Mouse (Mus musculus) heart, postnatal 10 days (tissue): ENCODE results near the gene Lyg1. TPM values are rescaled to one million over a fixed set of nuclear protein-coding genes. Genes with fewer than 3 reads are reported as not detected.

Experiments
- DNase-seq, 2 experiments: peaks; one replicate each; pipeline ENCODE4 v3.0.0; 2021
- intact Hi-C: fragments of 180-260 bp; cut with DNase I; formaldehyde crosslinking; loops from one replicate; pipeline ENCODE4 v1.15.1; 2025
- total RNA-seq, 2 experiments: library from RNA; stranded (reverse); gene quantifications; 2 replicates each; pipeline ENCODE4 v1.2.3; 2021

Lyg1 gene
- total RNA-seq, 2 experiments from 2014 or later = not detected

GRCm38 (mm10) chr1:37956690-37957431, 698 bp downstream of the Lyg1 start:
- intact Hi-C loops = no loop called here
- DNase-seq = no peak

- intact Hi-C loops = no loop called here
- no peak for DNase-seq
Observed at GRCm38 (mm10) chr1:37955251-37955650, 2.3 kb downstream of the Lyg1 start.

GRCm38 (mm10) chr1:37954786-37955185, 2.8 kb downstream of the Lyg1 start:
- intact Hi-C loops = no loop called here
- DNase-seq = no peak

DNA sequence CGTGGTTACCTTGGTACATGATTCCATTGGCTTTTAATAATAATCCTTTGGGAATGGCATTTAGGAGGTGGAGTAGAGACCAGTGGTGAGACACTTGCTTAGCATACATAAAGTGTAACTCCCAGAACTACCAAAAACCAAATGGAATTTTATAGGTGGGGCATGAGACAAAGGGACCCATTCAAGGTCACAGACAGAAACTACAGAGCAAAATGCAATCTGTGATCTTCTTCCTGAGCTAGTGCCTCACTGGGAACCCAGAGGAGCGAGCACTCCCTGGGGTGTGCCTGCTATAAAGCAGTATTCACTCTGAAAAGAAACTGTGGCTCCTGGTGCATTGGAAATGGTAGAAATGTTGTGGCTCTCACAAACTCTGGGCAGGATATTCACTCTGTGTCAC, 8.7 kb downstream of the Lyg1 start:
- no peak for DNase-seq
- intact Hi-C loops = no loop called here

DNA sequence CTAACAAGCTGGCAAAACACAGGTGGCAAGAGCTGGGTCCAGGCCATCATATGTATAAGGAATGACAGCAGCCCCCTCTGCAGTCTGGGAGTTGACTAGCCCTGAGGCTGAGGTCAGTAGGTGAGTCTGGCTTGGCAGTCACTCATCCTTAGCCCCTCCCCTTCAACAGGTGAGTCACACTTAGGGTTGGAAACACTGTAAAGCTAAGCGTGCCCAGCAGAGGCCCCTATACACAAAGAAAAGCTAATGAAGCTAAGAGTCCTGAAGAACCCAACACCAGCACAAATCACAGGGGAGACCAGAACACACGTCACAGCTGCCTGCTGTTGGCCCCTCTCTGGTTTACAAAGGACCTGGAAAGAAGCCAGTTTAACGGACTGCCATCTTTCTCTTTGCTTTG, 25.8 kb downstream of the Lyg1 start:
- intact Hi-C loops = no loop called here

DNA sequence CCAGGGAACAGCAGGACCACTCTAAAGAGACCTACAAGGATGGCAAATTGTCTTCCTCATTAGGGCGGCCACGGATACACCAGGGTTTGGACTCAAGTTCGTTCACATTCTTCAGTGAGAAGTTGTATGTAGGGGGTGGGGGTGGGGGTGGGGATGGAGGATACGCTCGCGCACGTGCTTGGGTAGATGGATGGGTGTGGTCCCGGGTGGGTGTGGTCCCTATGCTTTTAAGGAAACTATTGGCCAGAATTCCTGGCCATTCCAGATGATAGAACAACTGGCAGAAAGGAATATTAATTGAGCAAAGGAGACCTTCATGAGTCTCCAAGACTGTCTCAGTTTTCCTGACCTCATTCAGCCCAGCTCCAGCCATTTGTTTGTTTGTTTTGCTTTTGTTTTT, 31.6 kb downstream of the Lyg1 start:
- no peak for DNase-seq
- intact Hi-C loops = no loop called here

More for the DNA sequence above, 25.8 kb downstream of the Lyg1 start:
- peak in 1 of 2 experiments; percentile 0 for DNase-seq

DNA sequence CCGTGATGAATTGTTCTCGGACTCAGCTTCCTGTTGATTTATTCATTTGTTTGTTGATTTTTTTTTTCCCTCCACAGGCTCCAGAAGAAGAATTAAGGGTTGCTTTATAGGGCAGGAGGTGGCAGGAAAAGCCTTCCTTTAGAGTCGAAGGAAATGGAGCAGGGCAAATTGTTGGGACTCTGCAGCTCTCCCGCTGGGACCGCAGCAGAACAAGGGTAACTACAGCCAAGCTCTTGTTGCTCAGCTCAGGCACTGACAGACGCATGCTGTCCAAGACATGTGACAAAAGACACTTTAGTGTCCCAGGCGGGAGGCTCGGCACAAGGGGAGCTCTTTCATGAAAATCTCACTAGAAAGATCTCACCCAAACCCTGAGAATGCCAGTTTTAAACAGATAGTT, 35.0 kb downstream of the Lyg1 start:
- no peak for DNase-seq
- intact Hi-C loops = no loop called here

- no peak for DNase-seq
- intact Hi-C loops = no loop called here
Observed at GRCm38 (mm10) chr1:37918096-37918495, 39.5 kb downstream of the Lyg1 start.

DNA sequence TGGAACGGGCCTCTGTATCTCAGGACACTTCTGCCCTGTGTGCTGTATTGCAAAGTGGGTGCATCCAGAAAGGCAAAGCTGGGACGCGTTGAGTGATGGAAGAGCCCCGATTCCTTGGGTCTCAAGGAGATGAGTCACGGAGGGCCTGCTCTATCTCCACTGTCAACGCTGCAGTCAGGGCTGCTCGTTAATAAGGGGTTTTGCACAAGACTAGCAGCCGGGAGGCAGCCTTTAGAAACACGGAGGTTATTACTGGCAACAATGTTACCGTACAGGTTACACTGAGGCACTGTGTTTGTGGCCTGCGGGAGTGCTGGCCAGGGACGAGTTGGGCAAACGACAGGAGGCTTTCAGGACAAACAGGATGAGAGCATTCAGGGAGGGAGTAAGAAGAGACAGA, 39.9 kb downstream of the Lyg1 start:
- DNase-seq = no peak
- intact Hi-C loops = no loop called here

DNA sequence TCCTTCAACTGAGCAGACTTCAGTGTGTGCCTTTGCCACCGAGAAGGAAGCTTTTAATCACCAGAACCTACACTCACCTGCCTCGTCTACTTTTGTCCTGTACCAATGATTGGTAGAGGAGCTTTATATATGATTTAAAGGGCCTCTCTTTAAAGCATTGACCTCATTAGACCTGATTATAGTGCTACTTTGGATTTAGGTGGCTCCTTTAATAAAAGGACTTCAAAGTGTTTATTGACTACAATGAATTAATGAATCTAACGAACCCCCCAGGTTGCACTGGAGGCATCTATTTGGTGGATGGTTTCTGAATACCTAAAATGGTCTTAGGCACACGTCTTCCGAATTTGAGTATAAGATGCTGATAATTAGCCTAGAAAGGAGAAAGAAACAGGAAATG, 41.2 kb downstream of the Lyg1 start, which contains the start of gene Lyg2:
TSS of gene Lyg2 (minus strand) at position 101 of the 400 bp plus-strand sequence.
- intact Hi-C loops = no loop called here
- DNase-seq = no peak

DNA sequence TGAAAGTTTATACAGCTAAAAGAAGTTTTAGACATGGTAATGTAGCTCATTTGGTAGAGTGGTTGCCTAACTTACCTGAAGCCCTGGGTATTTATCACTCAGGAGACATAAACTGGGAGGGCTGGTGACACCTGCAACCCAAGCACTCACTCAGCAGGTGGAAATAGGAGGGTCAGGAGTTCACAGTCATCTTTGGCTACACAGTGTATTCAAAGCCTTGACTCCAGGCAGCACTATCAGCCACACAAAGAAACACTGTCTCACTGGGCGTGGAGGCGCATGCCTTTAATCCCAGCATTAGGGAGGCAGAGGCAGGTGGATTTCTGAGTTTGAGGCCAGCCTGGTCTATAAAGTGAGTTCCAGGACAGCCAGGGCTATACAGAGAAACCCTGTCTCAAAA, 44.8 kb downstream of the Lyg1 start:
- intact Hi-C loops = no loop called here
- DNase-seq = no peak

DNA sequence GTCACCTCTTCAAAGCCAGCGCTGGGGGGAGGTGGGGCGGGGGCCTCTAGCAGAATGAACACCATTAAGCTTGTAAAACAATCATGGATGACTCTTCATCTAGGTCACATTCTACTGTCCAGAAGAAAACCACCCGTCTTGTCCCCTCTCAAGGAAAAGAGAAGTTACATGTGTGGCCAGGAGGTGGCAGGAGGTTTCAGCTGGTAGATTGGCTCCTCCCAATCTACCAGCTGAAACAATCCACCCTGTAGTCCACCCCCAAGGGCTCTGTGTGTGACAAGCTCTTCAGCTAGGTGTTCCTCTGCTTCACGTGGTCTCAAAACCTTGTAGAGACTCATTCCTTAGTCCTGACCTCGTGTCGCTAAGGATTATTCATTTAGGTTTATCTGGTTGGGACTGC, 54.4 kb downstream of the Lyg1 start:
- DNase-seq = peak; percentile 28 to 49
- intact Hi-C loops = loop anchor here (2.0 kb wide), 1 partner anchor 228 kb away; no protein-coding TSS in a partner anchor

GRCm38 (mm10) chr1:37900288-37900687, 57.3 kb downstream of the Lyg1 start:
- DNase-seq = no peak

DNA sequence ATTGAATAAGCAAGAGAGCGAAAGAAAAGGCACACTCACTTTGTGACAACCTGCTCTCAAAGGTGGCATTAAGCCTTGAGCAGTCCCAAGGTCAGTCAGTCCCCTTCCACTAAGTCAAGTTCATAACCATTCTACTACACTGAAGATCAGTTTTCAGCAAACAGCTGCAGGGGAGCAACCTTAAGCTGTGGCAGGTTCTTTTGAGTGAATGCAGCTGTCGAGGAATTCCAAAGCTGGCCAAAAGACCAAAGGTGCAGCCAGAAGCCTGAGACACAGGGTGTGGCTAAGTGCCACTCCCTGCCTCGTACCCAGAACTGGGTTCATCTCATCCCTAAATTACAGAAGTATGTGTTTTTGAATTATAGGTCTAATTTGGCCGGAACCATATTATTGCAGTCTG, 57.7 kb downstream of the Lyg1 start:
- intact Hi-C loops = no loop called here
- no peak for DNase-seq

More at GRCm38 (mm10) chr1:37900288-37900687, 57.3 kb downstream of the Lyg1 start:
- intact Hi-C loops = no loop called here

Other genes with a start within 250 kb of the Lyg1 start
- 1 to 10 TPM in 1 of 2 experiments, under 1 TPM in 1; 0.98 to 1.0 TPM for gene 2010300C02Rik, start 237.7 kb downstream of the Lyg1 start, total RNA-seq
- 1 to 10 TPM; 3.6 to 3.7 TPM for gene Tsga10, start 91.3 kb downstream of the Lyg1 start, total RNA-seq
- 10 to 100 TPM in 1 of 2 experiments, 1 to 10 TPM in 1; 8.7 to 10.7 TPM for gene Lipt1, start 86.0 kb downstream of the Lyg1 start, total RNA-seq
- 1 to 10 TPM; 6.1 to 8.9 TPM for gene Mitd1, start 67.3 kb downstream of the Lyg1 start, total RNA-seq
- 100 to 1,000 TPM; 300 to 315 TPM for gene Mrpl30, start 67.3 kb downstream of the Lyg1 start, total RNA-seq
- gene Lyg2, start 41.3 kb downstream of the Lyg1 start, total RNA-seq = not detected
- 10 to 100 TPM; 61.6 to 63.0 TPM for gene Txndc9, start 40.1 kb upstream of the Lyg1 start, total RNA-seq
- gene Eif5b, start 40.3 kb upstream of the Lyg1 start, total RNA-seq = 10 to 100 TPM; 36.3 to 41.0 TPM
- 10 to 100 TPM; 17.3 to 20.2 TPM for gene Rev1, start 172.0 kb upstream of the Lyg1 start, total RNA-seq